Mouse (Mus musculus) neural tube, embryonic 10.5 days (tissue): ENCODE measurements around the gene Cog5.
A peak's percentile ranks its signal among the peaks of the same experiment; 100 is the strongest.

Experiments used
- DNase-seq: peaks from one replicate; pipeline ENCODE4 v3.0.0-alpha.2; 2017; ENCODE audit warnings: low spot score; ENCODE audit errors: extremely low spot score

The Cog5 gene

DNA sequence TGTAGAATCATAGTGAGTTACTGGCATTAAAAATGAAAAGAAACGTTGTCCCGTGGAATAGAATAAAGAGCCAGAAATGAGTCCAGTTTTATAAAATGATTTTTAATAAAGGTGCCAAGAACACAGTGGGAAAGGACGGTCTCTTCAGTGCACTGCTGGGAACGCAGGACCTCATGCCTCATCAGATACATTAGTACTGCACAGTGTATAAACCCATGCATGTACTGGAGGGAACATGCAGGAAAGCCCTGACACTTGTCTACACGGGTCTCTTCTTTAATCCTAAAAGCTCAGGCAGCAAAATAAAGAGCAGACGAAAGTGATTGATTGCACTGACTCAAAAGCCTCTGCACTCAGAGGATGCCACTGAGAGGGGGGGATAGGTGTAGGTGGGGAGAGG, 236.0 kb downstream of the Cog5 start:
- DNase-seq = no peak

GRCm38 (mm10) chr12:31892079-31892478, 237.4 kb downstream of the Cog5 start:
- DNase-seq = no peak

- no peak for DNase-seq
These were observed 238.1 kb downstream of the Cog5 start for GRCm38 (mm10) chr12:31892771-31893170.

- DNase-seq = no peak
These were observed 240.5 kb downstream of the Cog5 start for GRCm38 (mm10) chr12:31895095-31895734.

DNA sequence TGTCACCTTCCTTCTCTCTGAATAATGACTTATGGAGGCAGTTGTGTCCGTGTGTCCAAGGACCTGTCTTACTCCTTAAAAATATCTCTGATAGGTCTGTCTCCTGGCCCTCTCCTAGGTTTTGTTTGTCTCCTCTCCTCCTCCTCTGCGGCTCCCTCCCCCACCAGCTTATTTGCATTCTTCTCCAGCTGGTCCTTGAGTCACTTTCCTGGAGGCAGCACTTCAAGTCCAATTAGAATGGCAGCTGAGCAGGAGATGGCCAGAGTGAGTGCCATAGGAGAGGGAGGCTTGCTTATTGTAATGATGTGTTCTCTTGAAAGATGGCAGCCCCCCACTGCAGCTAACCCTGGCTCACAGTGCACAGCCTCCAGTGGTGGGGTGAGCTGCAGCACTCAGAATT, 241.2 kb downstream of the Cog5 start:
- DNase-seq = no peak

DNA sequence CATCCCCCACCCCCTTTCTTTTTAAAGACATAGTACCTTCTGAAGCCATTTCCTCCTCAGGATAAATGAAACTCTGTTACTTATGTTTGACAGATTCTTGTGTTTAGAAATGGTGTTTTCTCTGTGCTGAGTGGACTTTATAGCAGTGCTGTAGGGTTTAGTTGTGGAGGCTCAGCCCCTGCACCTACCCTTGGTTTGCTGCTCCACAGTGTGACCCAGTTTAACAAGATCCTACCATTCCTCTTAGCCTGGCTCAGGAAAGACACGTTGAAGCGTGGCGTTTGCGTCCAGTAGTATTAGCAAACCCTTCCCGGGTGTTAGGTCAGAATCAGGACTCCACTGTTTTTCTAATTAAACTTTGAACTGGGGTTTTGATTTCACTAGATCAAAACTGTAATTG, 241.6 kb downstream of the Cog5 start:
- no peak for DNase-seq

GRCm38 (mm10) chr12:31896986-31897385, 242.3 kb downstream of the Cog5 start:
- DNase-seq = no peak

- no peak for DNase-seq
These were observed 242.8 kb downstream of the Cog5 start for GRCm38 (mm10) chr12:31897456-31897855.

- no peak for DNase-seq
These were observed 245.8 kb downstream of the Cog5 start for GRCm38 (mm10) chr12:31900391-31900914.

DNA sequence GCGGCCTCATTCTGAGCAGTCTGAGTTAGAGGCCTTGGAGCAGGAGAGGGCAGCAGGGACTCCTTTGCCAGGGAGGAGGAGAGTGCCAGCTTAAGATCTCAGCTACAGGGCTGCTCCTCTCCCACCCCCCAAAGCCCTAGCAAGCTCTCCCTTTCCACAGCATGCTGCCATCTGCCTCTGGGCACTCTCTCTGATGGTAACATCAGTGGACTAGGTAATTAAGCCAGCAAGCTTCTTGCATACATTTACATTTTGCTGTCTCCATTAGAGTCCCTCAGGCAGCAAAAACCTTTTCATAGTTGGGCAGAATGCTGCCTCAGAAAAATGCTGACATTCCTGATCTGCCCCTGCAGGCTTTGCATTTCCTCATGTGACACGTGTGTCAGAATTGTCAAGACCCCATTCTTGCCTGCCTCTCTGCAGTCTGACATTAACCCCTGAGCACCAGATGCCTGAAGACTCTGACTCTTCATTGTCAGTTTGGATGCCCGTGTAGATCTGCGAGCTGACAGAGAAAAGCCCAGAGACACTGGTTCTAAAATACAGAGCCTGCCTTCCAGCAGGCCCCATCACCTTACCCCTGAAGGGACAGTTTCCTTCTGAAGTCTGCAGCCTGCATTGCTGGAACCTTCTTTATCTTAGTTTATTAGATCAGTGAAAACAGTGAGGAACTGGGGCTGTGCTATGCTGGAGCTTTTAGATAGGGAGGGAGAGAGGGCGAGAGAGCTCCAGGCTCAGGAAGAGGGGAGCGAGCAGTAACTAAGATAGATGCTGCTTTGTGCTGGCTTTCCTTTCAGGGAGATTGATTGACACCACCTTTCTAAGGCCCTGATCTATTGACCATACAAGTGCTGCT, 251.3 kb downstream of the Cog5 start:
- DNase-seq = no peak

DNA sequence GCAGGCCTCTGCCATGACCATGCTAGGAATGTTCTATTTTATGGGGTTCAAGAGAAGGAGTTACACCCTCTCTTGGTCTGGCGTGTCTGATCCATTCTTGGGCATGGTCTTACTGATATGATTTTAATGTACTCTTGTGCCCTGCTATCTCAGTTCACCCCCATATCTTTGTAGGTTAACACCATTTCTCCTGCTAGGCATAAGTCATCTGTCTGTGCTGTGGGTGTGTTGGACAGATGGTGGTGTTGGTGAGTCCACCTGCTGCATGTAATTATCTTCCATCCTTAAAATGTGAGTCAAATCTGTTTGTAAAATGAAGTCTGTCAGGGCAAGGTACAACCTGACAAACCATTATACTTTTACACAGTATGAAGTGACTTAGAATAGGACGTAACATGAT, 252.8 kb downstream of the Cog5 start:
- no peak for DNase-seq

GRCm38 (mm10) chr12:31912966-31913551, 258.4 kb downstream of the Cog5 start:
- no peak for DNase-seq

GRCm38 (mm10) chr12:31913614-31914013, 258.9 kb downstream of the Cog5 start:
- no peak for DNase-seq

DNA sequence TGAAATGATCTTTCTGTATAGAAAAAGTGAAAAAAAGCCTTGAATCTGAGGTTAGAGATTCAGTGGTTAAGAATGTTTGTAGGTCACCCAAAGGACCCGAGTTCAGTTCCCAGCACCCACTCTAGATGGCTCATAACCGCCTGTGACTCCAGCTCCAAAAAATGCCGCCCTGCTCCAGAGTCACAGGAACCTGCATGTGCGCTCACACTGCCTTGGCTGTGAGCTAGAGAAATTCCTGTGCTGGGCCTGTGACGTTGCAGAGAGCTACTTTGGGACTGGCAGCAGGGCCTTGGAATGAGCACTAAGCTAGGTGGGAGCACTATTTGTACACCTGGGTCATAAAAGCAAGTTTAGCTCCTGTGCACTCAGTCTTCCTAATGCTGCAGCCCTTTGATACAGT, 262.0 kb downstream of the Cog5 start:
- no peak for DNase-seq

- no peak for DNase-seq
These were observed 262.6 kb downstream of the Cog5 start for GRCm38 (mm10) chr12:31917245-31917644.

DNA sequence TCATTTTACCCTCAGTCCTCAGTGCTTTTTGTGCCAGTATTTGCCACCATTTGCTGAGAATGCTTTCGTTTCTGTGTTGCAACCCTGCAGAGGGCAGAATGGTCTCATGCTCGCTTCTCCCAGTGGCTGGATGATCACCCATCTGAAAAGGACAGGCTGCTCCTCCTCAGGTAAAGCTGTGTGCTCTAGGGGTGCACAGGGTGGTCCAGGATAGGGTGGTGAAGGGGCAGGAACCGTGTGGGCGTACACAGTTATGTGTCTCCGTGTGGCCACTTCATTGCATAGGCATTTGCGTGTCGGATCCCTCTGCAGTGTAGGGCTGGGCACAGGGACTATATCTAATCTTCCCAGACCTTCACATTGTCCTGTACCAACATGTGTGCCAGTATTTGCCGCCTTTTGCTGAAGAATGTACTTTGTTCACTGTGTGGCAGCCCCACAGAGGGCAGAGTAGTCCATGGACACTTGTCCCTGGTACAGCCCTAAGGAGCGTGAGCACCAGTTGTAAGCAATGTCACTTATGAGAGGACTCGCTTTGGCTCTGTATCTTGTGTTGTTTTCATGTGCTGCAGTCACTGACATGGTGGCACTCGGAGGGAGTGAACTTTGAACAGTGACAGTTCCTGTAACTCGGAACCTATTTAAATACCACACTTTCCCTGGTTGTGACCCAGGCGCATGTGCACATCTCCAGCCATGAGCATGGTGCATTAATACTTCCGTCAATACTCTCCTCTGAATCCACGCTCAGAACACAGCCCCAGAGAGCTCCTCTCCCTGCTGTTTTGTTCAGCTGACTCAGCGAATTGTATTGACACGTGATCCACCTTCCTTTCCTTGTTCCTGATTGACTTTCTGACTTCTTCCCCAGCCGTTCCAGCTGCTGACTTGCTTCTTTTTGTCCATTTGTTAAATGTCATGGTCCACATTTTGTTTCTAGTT, 266.1 kb downstream of the Cog5 start:
- no peak for DNase-seq

GRCm38 (mm10) chr12:31924135-31924534, 269.5 kb downstream of the Cog5 start:
- no peak for DNase-seq

GRCm38 (mm10) chr12:31925343-31925742, 270.7 kb downstream of the Cog5 start:
- no peak for DNase-seq

GRCm38 (mm10) chr12:31926661-31927061, 272.0 kb downstream of the Cog5 start:
- DNase-seq = peak; percentile 50

DNA sequence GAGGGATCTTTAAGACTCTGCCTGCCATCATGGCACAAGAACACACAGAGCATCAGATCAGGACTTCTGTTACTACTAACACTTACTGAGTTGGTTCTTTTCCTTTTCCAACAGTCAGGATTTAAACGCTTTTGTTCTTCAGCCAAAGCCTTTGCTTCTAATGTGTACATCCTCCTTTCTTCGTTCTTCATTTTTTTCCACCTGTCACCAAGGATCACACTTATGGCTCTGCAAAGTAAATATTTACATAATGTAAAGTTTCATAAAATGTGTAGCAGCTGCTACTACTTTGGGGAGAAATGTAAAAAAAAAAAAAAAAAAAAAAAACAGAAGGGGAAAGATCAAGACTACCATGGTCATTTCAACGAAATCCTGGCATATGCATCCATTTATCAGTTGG, 273.8 kb downstream of the Cog5 start:
- no peak for DNase-seq

- DNase-seq = no peak
These were observed 277.1 kb downstream of the Cog5 start for GRCm38 (mm10) chr12:31931818-31932217.
